Mouse (Mus musculus) intestine, embryonic 15.5 days (tissue): ENCODE results near the gene Arl4d. TPM values are rescaled to one million over a fixed set of nuclear protein-coding genes. Genes with fewer than 3 reads are reported as not detected.

Experiments
- ATAC-seq: fragments of 200-750 bp; cut with Nextera tagmentation; 2 replicates; pipeline ENCODE4 v1.8.0; 2017; ENCODE audit warnings: moderate TSS enrichment, moderate library complexity
- H3K27ac ChIP-seq: fragments of 300-500 bp; sonication (generic); 2 replicates; pipeline ENCODE4 v1.5.1; 2015; ENCODE audit warnings: mild to moderate bottlenecking, inconsistent platforms
- H3K27me3 ChIP-seq: fragments of 300-500 bp; sonication (generic); replicated peaks from 2 replicates; pipeline ENCODE4 v1.6.1; 2015; ENCODE audit warnings: inconsistent platforms
- H3K36me3 ChIP-seq: fragments of 300-500 bp; sonication (generic); 2 replicates; pipeline ENCODE4 v1.6.1; 2015; ENCODE audit warnings: inconsistent platforms
- H3K4me1 ChIP-seq: fragments of 300-500 bp; sonication (generic); replicated peaks from 2 replicates; pipeline ENCODE4 v1.6.1; 2015; ENCODE audit warnings: inconsistent platforms
- H3K4me2 ChIP-seq: fragments of 300-500 bp; sonication (generic); replicated peaks from 2 replicates; pipeline ENCODE4 v1.6.1; 2015; ENCODE audit warnings: mild to moderate bottlenecking, inconsistent platforms
- H3K4me3 ChIP-seq: fragments of 300-500 bp; sonication (generic); replicated peaks from 2 replicates; pipeline ENCODE4 v1.5.1; 2015; ENCODE audit warnings: inconsistent platforms
- H3K9ac ChIP-seq: fragments of 300-500 bp; sonication (generic); 2 replicates; pipeline ENCODE4 v1.6.1; 2015; ENCODE audit warnings: inconsistent platforms
- H3K9me3 ChIP-seq: fragments of 300-500 bp; sonication (generic); 2 replicates; pipeline ENCODE4 v1.6.1; 2016; ENCODE audit warnings: inconsistent platforms
- WGBS: fragments of 180-500 bp; shearing (Covaris S2); methylation state at CpG from one replicate; pipeline ENCODE4 v1.1.7; 2015; 5-methylcytosine and 5-hydroxymethylcytosine counted together
- polyA plus RNA-seq: library from polyadenylated mRNA; unstranded; fragments of >200 nt; fragmentation: Nextera tagmentation; extraction: Ambion mirVana; gene quantifications from 2 replicates; pipeline ENCODE4 v1.2.1, GENCODE M21; 2015

Arl4d gene
- polyA plus RNA-seq, 1 experiment from 2014 or later = 7.8 TPM

- no peak overlapping the region for H3K4me2 ChIP-seq
- no peaks in the 10 kb centered on the region for H3K4me1 ChIP-seq
- no peaks in the 10 kb centered on the region for H3K36me3 ChIP-seq
- no peak overlapping the region for H3K9ac ChIP-seq
- WGBS = 58% methylated on average over 7 of the region's 7 CpGs
- H3K27me3 ChIP-seq = no peaks in the 10 kb centered on the region
- ATAC-seq = no peak
- H3K27ac ChIP-seq = no peak overlapping the region
- H3K9me3 ChIP-seq = no peaks in the 10 kb centered on the region
- no peak overlapping the region for H3K4me3 ChIP-seq
These were observed 48.7 kb downstream of the Arl4d start for GRCm38 (mm10) chr11:101714012-101714411.

Other genes starting within 250 kb of the Arl4d start
- gene Aarsd1, start 247.9 kb upstream of the Arl4d start, polyA plus RNA-seq = 60.1 and 63.3 TPM in 2 replicates
- 7.3 and 10.6 TPM in 2 replicates for gene Gm27029, start 240.7 kb upstream of the Arl4d start, polyA plus RNA-seq
- 16.9 and 17.3 TPM in 2 replicates for gene Rundc1, start 240.5 kb upstream of the Arl4d start, polyA plus RNA-seq
- gene Ptges3l, start 240.2 kb upstream of the Arl4d start, polyA plus RNA-seq = 11.7 TPM in 2 replicates
- 322 and 353 TPM in 2 replicates for gene Rpl27, start 223.2 kb upstream of the Arl4d start, polyA plus RNA-seq
- gene Ifi35, start 217.1 kb upstream of the Arl4d start, polyA plus RNA-seq = 23.9 and 24.5 TPM in 2 replicates
- 23.7 and 24.5 TPM in 2 replicates for gene Rnd2, start 200.5 kb upstream of the Arl4d start, polyA plus RNA-seq
- 69.7 and 70.0 TPM in 2 replicates for gene Vat1, start 199.3 kb upstream of the Arl4d start, polyA plus RNA-seq
- gene Brca1, start 113.6 kb upstream of the Arl4d start, polyA plus RNA-seq = 8.4 and 10.2 TPM in 2 replicates
- 57.0 and 61.2 TPM in 2 replicates for gene Nbr1, start 113.4 kb upstream of the Arl4d start, polyA plus RNA-seq
- gene Tmem106a, start 83.3 kb upstream of the Arl4d start, polyA plus RNA-seq = 21.6 and 22.0 TPM in 2 replicates
- not detected in 2 replicates for gene Gm11634, start 66.3 kb upstream of the Arl4d start, polyA plus RNA-seq
- 34.5 and 35.8 TPM in 2 replicates for gene Rdm1, start 38.3 kb upstream of the Arl4d start, polyA plus RNA-seq
- gene Dhx8, start 67.4 kb downstream of the Arl4d start, polyA plus RNA-seq = 22.5 and 26.9 TPM in 2 replicates
- 4.1 and 5.4 TPM in 2 replicates for gene Etv4, start 119.8 kb downstream of the Arl4d start, polyA plus RNA-seq
- gene Meox1, start 228.8 kb downstream of the Arl4d start, polyA plus RNA-seq = 4.4 and 4.5 TPM in 2 replicates